Mouse (Mus musculus): ENCODE data around the gene Ggt1. TPM values are rescaled to one million over a fixed set of nuclear protein-coding genes. Genes with fewer than 3 reads are reported as not detected.

The Ggt1 gene
- total RNA-seq, 2 experiments from 2014 or later, result 3.2 to 4.1 TPM

- intact Hi-C loops (cut with DNase I), result loop anchor here (1.0 to 5.0 kb wide), 6 partner anchors 49 to 364 kb away; partner anchors contain the start of genes Cabin1 and Gstt2
- no peak for DNase-seq (ENCODE audit: extremely low spot score in 1 of 2, low spot score in 2 of 2)
- no peak overlapping the region for H3K27ac ChIP-seq
- no peak for TF ChIP-seq CTCF (IDR thresholded peaks at IDR 0.05)
- H3K4me3 ChIP-seq, result no peak overlapping the region
Observed at GRCm38 (mm10) chr10:75586553-75586879, 25.1 kb downstream of the Ggt1 start.

GRCm38 (mm10) chr10:75587781-75588180 is 26.4 kb downstream of the Ggt1 start:
- DNase-seq (ENCODE audit: extremely low spot score in 1 of 2, low spot score in 2 of 2), result no peak
- intact Hi-C loops (cut with DNase I), result loop anchor here (2.0 to 5.0 kb wide), 4 partner anchors 120 to 363 kb away; partner anchors contain the start of genes Cabin1 and Gstt2
- TF ChIP-seq CTCF (IDR thresholded peaks at IDR 0.05), result no peak

GRCm38 (mm10) chr10:75588336-75588735 is 26.9 kb downstream of the Ggt1 start:
- TF ChIP-seq CTCF (IDR thresholded peaks at IDR 0.05), result no peak
- H3K27ac ChIP-seq, result no peak overlapping the region
- DNase-seq (ENCODE audit: extremely low spot score in 1 of 2, low spot score in 2 of 2), result no peak
- intact Hi-C loops (cut with DNase I), result loop anchor here (5.0 kb wide), 2 partner anchors 119 to 249 kb away; partner anchors contain the start of gene Gstt2
- no peak overlapping the region for H3K4me3 ChIP-seq

More at GRCm38 (mm10) chr10:75587781-75588180, 26.4 kb downstream of the Ggt1 start:
- H3K27ac ChIP-seq, result no peak overlapping the region
- no peak overlapping the region for H3K4me3 ChIP-seq

GRCm38 (mm10) chr10:75589129-75589528 is 27.7 kb downstream of the Ggt1 start, which contains the start of gene Ggt5:
TSS of gene Ggt5 (plus strand) at chr10:75589340.
- Histone ChIP-seq H3K4me3 (peak within 1 kb of the TSS; percentile 7; the same call in 1 of the 2 replicates), H3K27ac (no peak within 1 kb of the TSS; the same call in 1 of the 2 replicates)
- DNase-seq (ENCODE audit: extremely low spot score in 1 of 2, low spot score in 2 of 2), result no peak
- intact Hi-C loops (cut with DNase I), result loop anchor here (5.0 kb wide), 2 partner anchors 118 to 248 kb away; partner anchors contain the start of gene Gstt2
- TF ChIP-seq CTCF (IDR thresholded peaks at IDR 0.05), result no peak

- Histone ChIP-seq H3K27ac (no peak overlapping the region; the same call in 1 of the 2 replicates), H3K4me3 (peak overlapping the region; percentile 7; the same call in 1 of the 2 replicates)
- no peak for TF ChIP-seq CTCF (IDR thresholded peaks at IDR 0.05)
- no peak for DNase-seq (ENCODE audit: extremely low spot score in 1 of 2, low spot score in 2 of 2)
- intact Hi-C loops (cut with DNase I), result loop anchor here (5.0 kb wide), 2 partner anchors 118 to 248 kb away; partner anchors contain the start of gene Gstt2
Observed at GRCm38 (mm10) chr10:75589651-75590050, 28.2 kb downstream of the Ggt1 start.

GRCm38 (mm10) chr10:75591211-75591894 is 29.9 kb downstream of the Ggt1 start:
- no peak for DNase-seq (ENCODE audit: extremely low spot score in 1 of 2, low spot score in 2 of 2)
- H3K4me3 ChIP-seq, result no peak overlapping the region
- no peak; the same call in 1 of the 2 replicates for TF ChIP-seq CTCF (IDR thresholded peaks at IDR 0.05)
- H3K27ac ChIP-seq, result no peak overlapping the region
- intact Hi-C loops (cut with DNase I), result no loop called here

- no peak for TF ChIP-seq CTCF (IDR thresholded peaks at IDR 0.05)
- no peak for DNase-seq (ENCODE audit: extremely low spot score in 1 of 2, low spot score in 2 of 2)
- Histone ChIP-seq H3K27ac (no peak overlapping the region), H3K4me3 (no peak overlapping the region)
- intact Hi-C loops (cut with DNase I), result no loop called here
Observed at GRCm38 (mm10) chr10:75592585-75592984, 31.2 kb downstream of the Ggt1 start.

GRCm38 (mm10) chr10:75595981-75596380 is 34.6 kb downstream of the Ggt1 start:
- no peak for TF ChIP-seq CTCF (IDR thresholded peaks at IDR 0.05)
- intact Hi-C loops (cut with DNase I), result no loop called here
- no peak overlapping the region for H3K27ac ChIP-seq
- no peak for DNase-seq (ENCODE audit: extremely low spot score in 1 of 2, low spot score in 2 of 2)
- H3K4me3 ChIP-seq, result no peak overlapping the region

- no peak overlapping the region for H3K4me3 ChIP-seq
- no peak overlapping the region for H3K27ac ChIP-seq
- intact Hi-C loops (cut with DNase I), result no loop called here
- no peak for DNase-seq (ENCODE audit: extremely low spot score in 1 of 2, low spot score in 2 of 2)
- no peak for TF ChIP-seq CTCF (IDR thresholded peaks at IDR 0.05)
Observed at GRCm38 (mm10) chr10:75600189-75600730, 38.9 kb downstream of the Ggt1 start.

GRCm38 (mm10) chr10:75605162-75605846 is 43.9 kb downstream of the Ggt1 start:
- intact Hi-C loops (cut with DNase I), result no loop called here
- H3K4me3 ChIP-seq, result no peak overlapping the region
- H3K27ac ChIP-seq, result no peak overlapping the region
- TF ChIP-seq CTCF (IDR thresholded peaks at IDR 0.05), result peak; percentile 33
- no peak for DNase-seq (ENCODE audit: extremely low spot score in 1 of 2, low spot score in 2 of 2)

- intact Hi-C loops (cut with DNase I), result no loop called here
- H3K4me3 ChIP-seq, result no peak overlapping the region
- H3K27ac ChIP-seq, result no peak overlapping the region
- no peak for TF ChIP-seq CTCF (IDR thresholded peaks at IDR 0.05)
- no peak for DNase-seq (ENCODE audit: extremely low spot score in 1 of 2, low spot score in 2 of 2)
Observed at GRCm38 (mm10) chr10:75607253-75607652, 45.8 kb downstream of the Ggt1 start.

- intact Hi-C loops (cut with DNase I), result no loop called here
Observed at GRCm38 (mm10) chr10:75608975-75609374, 47.6 kb downstream of the Ggt1 start.

More at GRCm38 (mm10) chr10:75608975-75609374, 47.6 kb downstream of the Ggt1 start:
- TF ChIP-seq CTCF (IDR thresholded peaks at IDR 0.05), result no peak
- Histone ChIP-seq H3K4me3 (no peak overlapping the region), H3K27ac (no peak overlapping the region)
- no peak for DNase-seq (ENCODE audit: extremely low spot score in 1 of 2, low spot score in 2 of 2)
